Mouse (Mus musculus) limb, embryonic 15.5 days (tissue): ENCODE data around the gene St6gal1. TPM values are rescaled to one million over a fixed set of nuclear protein-coding genes. Genes with fewer than 3 reads are reported as not detected.
A peak's percentile ranks its signal among the peaks of the same experiment; 100 is the strongest.

ENCODE experiments used
- ATAC-seq: fragments of 200-750 bp; cut with Nextera tagmentation; 2 replicates; pipeline ENCODE4 v1.8.0; 2017; ENCODE audit warnings: low read depth, moderate TSS enrichment; ENCODE audit not compliant: insufficient number of reproducible peaks, low FRiP score, low TSS enrichment
- H3K27ac ChIP-seq: fragments of 300-500 bp; sonication (generic); 2 replicates; pipeline ENCODE4 v1.5.1; 2015; ENCODE audit warnings: moderate library complexity, mild to moderate bottlenecking, inconsistent platforms
- H3K27me3 ChIP-seq: fragments of 300-500 bp; sonication (generic); 2 replicates; pipeline ENCODE4 v1.6.1; 2015; ENCODE audit warnings: inconsistent platforms
- H3K36me3 ChIP-seq: fragments of 300-500 bp; sonication (generic); 2 replicates; pipeline ENCODE4 v1.6.1; 2015; ENCODE audit warnings: inconsistent platforms
- H3K4me1 ChIP-seq: fragments of 300-500 bp; sonication (generic); 2 replicates; pipeline ENCODE4 v1.6.1; 2015; ENCODE audit warnings: inconsistent platforms
- H3K4me2 ChIP-seq: fragments of 300-500 bp; sonication (generic); 2 replicates; pipeline ENCODE4 v1.6.1; 2015; ENCODE audit warnings: mild to moderate bottlenecking, inconsistent platforms
- H3K4me3 ChIP-seq: fragments of 300-500 bp; sonication (generic); 2 replicates; pipeline ENCODE4 v1.5.1; 2015; ENCODE audit warnings: mild to moderate bottlenecking, inconsistent platforms
- H3K9ac ChIP-seq: fragments of 300-500 bp; sonication (generic); 2 replicates; pipeline ENCODE4 v1.6.1; 2015; ENCODE audit warnings: inconsistent platforms
- H3K9me3 ChIP-seq: fragments of 300-500 bp; sonication (generic); 2 replicates; pipeline ENCODE4 v1.6.1; 2016; ENCODE audit warnings: inconsistent platforms
- WGBS: fragments of 180-500 bp; shearing (Covaris S2); methylation state at CpG from one replicate; pipeline ENCODE4 v1.1.7; 2015; 5-methylcytosine and 5-hydroxymethylcytosine counted together
- polyA plus RNA-seq: library from polyadenylated mRNA; unstranded; fragments of >200 nt; fragmentation: Nextera tagmentation; extraction: Ambion mirVana; gene quantifications from 2 replicates; pipeline ENCODE4 v1.2.1, GENCODE M21; 2015

St6gal1 gene
- polyA plus RNA-seq, 1 experiment from 2014 or later = 13.6 TPM

- Histone ChIP-seq H3K4me2 (no peak overlapping the region), H3K4me3 (no peak overlapping the region), H3K36me3 (no peaks in the 10 kb centered on the region), H3K27ac (no peak overlapping the region), H3K9me3 (no peaks in the 10 kb centered on the region), H3K9ac (no peak overlapping the region), H3K4me1 (peaks cover 7% of the 10 kb centered on the region; the same call in 1 of the 2 replicates), H3K27me3 (no peaks in the 10 kb centered on the region)
- WGBS = 89% methylated on average over 5 of the region's 5 CpGs
- no peak for ATAC-seq
Measured at GRCm38 (mm10) chr16:23282241-23282640, 57.7 kb downstream of the St6gal1 start.

- H3K27ac ChIP-seq = no peak overlapping the region
- WGBS = 71% methylated on average over 5 of the region's 5 CpGs
- no peak overlapping the region for H3K9ac ChIP-seq
- H3K36me3 ChIP-seq = no peaks in the 10 kb centered on the region
- no peaks in the 10 kb centered on the region for H3K27me3 ChIP-seq
- no peaks in the 10 kb centered on the region for H3K9me3 ChIP-seq
- no peak overlapping the region for H3K4me2 ChIP-seq
- ATAC-seq = no peak
- no peak overlapping the region for H3K4me3 ChIP-seq
- H3K4me1 ChIP-seq = peaks cover 7% of the 10 kb centered on the region; the same call in 1 of the 2 replicates
Measured at GRCm38 (mm10) chr16:23282941-23283340, 58.4 kb downstream of the St6gal1 start.

DNA sequence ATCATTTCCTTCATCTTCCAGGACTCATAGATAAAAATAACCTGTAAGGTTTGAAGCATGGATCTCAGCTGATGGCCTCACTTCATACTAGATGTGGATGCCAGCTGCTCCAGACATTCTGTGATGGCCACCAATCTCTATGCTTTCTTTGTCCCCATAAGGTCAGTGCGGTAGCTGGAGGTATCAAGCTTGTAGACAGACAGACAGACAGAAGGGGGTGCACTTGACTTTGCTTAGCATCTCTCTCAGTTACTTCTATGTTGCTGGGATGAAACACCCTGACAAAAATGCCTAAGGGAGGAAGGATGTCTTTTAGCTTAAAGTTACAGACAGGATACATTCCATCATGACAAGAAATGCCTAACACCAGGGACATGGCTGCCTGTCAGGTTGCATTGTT lies 59.1 kb downstream of the St6gal1 start:
- Histone ChIP-seq H3K27me3 (no peaks in the 10 kb centered on the region), H3K9me3 (no peaks in the 10 kb centered on the region), H3K4me1 (peaks cover 7% of the 10 kb centered on the region; the same call in 1 of the 2 replicates), H3K4me3 (no peak overlapping the region), H3K9ac (no peak overlapping the region), H3K36me3 (no peaks in the 10 kb centered on the region), H3K4me2 (no peak overlapping the region), H3K27ac (no peak overlapping the region)
- no peak for ATAC-seq
- 97% methylated on average over 1 of the region's 1 CpGs for WGBS

GRCm38 (mm10) chr16:23284470-23285394 lies 60.2 kb downstream of the St6gal1 start:
- WGBS = 69% methylated on average over 15 of the region's 15 CpGs
- Histone ChIP-seq H3K36me3 (no peaks in the 10 kb centered on the region), H3K27ac (no peak overlapping the region), H3K4me1 (peaks cover 7% of the 10 kb centered on the region; the same call in 1 of the 2 replicates), H3K9me3 (no peaks in the 10 kb centered on the region), H3K27me3 (no peaks in the 10 kb centered on the region), H3K9ac (no peak overlapping the region), H3K4me3 (no peak overlapping the region), H3K4me2 (no peak overlapping the region)
- no peak for ATAC-seq

DNA sequence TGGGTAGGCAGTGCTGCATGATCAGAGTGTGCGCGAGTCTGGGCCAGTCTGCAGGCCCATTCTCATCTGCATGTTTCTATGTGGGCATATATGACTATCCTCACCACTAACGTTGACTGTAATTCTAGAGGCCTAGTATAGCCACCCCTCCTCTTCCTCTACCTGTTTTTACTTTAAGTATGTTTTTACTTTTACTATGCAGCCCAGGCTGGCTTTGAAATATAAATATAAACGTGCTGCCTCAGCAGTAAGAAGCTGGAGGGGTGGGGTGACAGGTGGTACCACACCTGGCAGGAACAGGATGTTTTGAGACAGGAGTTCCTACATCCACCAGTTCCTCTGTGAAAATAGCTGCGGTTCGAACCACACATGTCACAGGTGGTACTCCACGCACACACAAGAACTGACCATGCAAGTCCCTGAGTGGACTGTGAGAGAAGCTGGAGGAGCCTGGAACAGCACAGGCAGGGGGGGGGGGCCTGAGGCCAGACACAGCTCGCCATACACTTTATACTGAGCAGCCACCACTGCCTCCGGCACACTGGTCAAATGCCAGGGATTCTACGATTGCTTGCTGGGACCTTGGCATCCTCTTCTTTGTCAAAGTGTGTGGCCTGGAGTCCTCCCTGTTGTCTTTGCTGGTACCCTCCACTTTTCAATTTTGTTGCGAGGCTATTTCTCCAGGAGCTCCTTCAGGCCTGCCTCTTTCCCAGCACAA lies 62.0 kb downstream of the St6gal1 start:
- Histone ChIP-seq H3K9me3 (no peaks in the 10 kb centered on the region), H3K9ac (no peak overlapping the region), H3K36me3 (no peaks in the 10 kb centered on the region), H3K4me1 (0 out of 2 replicates have a peak, but pooled peaks cover 2% of the 10 kb centered on the region), H3K4me3 (no peak overlapping the region), H3K27me3 (no peaks in the 10 kb centered on the region), H3K4me2 (no peak overlapping the region), H3K27ac (no peak overlapping the region)
- ATAC-seq = no peak
- 72% methylated on average over 11 of the region's 11 CpGs for WGBS

- Histone ChIP-seq H3K27me3 (no peaks in the 10 kb centered on the region), H3K36me3 (no peaks in the 10 kb centered on the region), H3K4me1 (0 out of 2 replicates have a peak, but pooled peaks cover 5% of the 10 kb centered on the region), H3K9ac (no peak overlapping the region), H3K4me2 (no peak overlapping the region), H3K9me3 (no peaks in the 10 kb centered on the region), H3K27ac (no peak overlapping the region), H3K4me3 (no peak overlapping the region)
- no peak for ATAC-seq
- 89% methylated on average over 10 of the region's 10 CpGs for WGBS
Measured at GRCm38 (mm10) chr16:23287312-23288040, 62.9 kb downstream of the St6gal1 start.

- 91% methylated on average over 9 of the region's 9 CpGs for WGBS
- no peaks in the 10 kb centered on the region for H3K9me3 ChIP-seq
- no peak overlapping the region for H3K4me2 ChIP-seq
Measured at GRCm38 (mm10) chr16:23288103-23288502, 63.6 kb downstream of the St6gal1 start.

GRCm38 (mm10) chr16:23289424-23289823 lies 64.9 kb downstream of the St6gal1 start:
- H3K9ac ChIP-seq = no peak overlapping the region
- H3K9me3 ChIP-seq = no peaks in the 10 kb centered on the region
- WGBS = 96% methylated on average over 6 of the region's 6 CpGs
- H3K4me3 ChIP-seq = no peak overlapping the region
- H3K36me3 ChIP-seq = no peaks in the 10 kb centered on the region
- no peaks in the 10 kb centered on the region for H3K27me3 ChIP-seq
- ATAC-seq = no peak
- no peak overlapping the region for H3K4me2 ChIP-seq
- H3K4me1 ChIP-seq = 0 out of 2 replicates have a peak, but pooled peaks cover 5% of the 10 kb centered on the region
- H3K27ac ChIP-seq = no peak overlapping the region

More at GRCm38 (mm10) chr16:23288103-23288502, 63.6 kb downstream of the St6gal1 start:
- H3K36me3 ChIP-seq = no peaks in the 10 kb centered on the region
- H3K4me1 ChIP-seq = 0 out of 2 replicates have a peak, but pooled peaks cover 5% of the 10 kb centered on the region
- no peak overlapping the region for H3K9ac ChIP-seq
- no peak for ATAC-seq
- H3K4me3 ChIP-seq = no peak overlapping the region
- H3K27ac ChIP-seq = no peak overlapping the region
- H3K27me3 ChIP-seq = no peaks in the 10 kb centered on the region

- no peak overlapping the region for H3K9ac ChIP-seq
- 0 out of 2 replicates have a peak, but pooled peaks cover 5% of the 10 kb centered on the region for H3K4me1 ChIP-seq
- H3K9me3 ChIP-seq = no peaks in the 10 kb centered on the region
- H3K4me2 ChIP-seq = no peak overlapping the region
- 91% methylated on average over 9 of the region's 9 CpGs for WGBS
- no peak for ATAC-seq
- no peaks in the 10 kb centered on the region for H3K27me3 ChIP-seq
- no peak overlapping the region for H3K4me3 ChIP-seq
- no peaks in the 10 kb centered on the region for H3K36me3 ChIP-seq
- no peak overlapping the region for H3K27ac ChIP-seq
Measured at GRCm38 (mm10) chr16:23290171-23290570, 65.6 kb downstream of the St6gal1 start.

DNA sequence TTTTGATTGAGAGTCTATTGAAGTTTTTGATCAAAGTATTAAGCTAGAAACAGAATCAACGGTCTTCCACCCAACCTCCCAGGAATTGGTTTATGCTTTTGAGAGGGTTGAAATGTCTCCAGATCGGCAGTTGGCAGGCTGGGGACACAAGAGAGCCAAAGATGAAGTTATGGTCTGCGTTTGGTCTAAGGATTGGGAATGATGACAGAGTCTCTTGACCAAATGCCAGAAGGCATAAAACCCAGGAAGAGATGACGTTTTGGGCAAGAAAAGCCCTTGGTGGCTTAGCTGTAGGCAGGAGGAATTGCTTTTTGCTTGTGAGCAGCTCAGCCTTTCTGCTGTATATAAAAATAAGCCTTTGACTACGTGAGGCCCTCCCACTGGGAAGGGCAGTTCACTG lies 67.0 kb downstream of the St6gal1 start:
- Histone ChIP-seq H3K9me3 (no peaks in the 10 kb centered on the region), H3K4me3 (no peak overlapping the region), H3K4me2 (no peak overlapping the region), H3K27ac (peak overlapping the region; percentile 19; the same call in 1 of the 2 replicates), H3K4me1 (0 out of 2 replicates have a peak, but pooled peaks cover 5% of the 10 kb centered on the region), H3K9ac (no peak overlapping the region), H3K36me3 (no peaks in the 10 kb centered on the region), H3K27me3 (no peaks in the 10 kb centered on the region)
- 38% methylated on average over 5 of the region's 5 CpGs for WGBS
- peak; percentile 55; the same call in 1 of the 2 replicates for ATAC-seq

DNA sequence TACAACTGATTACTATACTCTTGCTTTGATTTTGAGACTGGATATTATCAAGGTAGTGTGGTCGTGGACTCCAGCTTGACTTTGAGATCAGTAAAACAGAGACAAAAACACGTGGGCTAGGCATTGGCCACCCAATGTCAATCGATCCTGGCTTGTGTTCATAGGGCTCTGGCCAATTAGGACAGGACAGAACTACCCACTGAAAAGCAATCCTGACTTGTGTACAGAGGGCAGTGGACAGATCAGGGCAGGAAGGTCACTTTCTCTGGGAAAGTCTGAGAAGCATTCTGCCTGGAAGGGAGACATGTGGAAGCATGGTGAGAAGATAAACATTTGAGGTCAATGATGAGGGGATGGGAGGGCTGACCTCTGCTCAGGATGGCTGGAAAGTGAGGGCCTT lies 69.7 kb downstream of the St6gal1 start:
- 76% methylated on average over 3 of the region's 3 CpGs for WGBS

More for the DNA sequence above, 69.7 kb downstream of the St6gal1 start:
- Histone ChIP-seq H3K4me1 (0 out of 2 replicates have a peak, but pooled peaks cover 3% of the 10 kb centered on the region), H3K36me3 (no peaks in the 10 kb centered on the region), H3K27me3 (no peaks in the 10 kb centered on the region), H3K27ac (no peak overlapping the region), H3K4me3 (no peak overlapping the region), H3K9ac (no peak overlapping the region), H3K9me3 (no peaks in the 10 kb centered on the region), H3K4me2 (no peak overlapping the region)
- no peak for ATAC-seq
